15 mouse cellular contexts compared by ENCODE assay signal in the genomic region with DNA sequence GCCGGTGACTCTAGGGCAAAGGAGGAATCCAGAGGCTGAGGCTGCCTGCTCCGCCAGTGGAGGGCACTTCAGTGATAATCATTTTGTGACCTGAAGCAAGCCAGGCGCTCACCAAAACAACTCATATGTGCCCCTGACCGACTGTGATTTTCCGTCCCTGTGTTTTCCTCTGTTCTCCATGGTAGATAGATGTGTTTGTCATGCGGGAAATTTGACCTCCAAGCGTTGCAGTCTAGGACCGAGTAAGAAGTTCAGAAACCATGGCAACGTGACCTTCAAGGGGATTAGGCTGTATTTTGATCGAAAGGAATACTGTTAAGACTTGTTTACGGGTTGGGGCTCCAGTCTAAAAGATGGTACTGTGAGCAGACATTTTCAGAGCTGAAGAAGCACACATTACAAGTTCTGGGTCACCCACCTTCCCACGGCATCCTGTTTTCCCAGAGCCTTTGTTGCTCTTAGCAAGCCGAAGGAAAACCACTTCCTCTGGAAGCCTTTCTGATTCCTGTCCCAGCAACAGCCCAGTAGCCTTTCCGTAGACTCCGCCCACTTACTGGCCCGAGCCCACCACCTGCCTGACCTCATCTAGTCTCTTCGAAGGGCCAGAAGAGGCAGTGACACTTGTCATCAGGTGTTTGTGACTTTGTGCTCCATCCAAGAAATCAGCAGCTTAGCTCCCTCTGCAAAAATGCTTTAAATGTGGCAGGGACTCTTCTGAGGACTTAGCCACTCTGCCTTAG.
A peak's percentile ranks its signal among the peaks of the same experiment; 100 is the strongest.
DNase-seq lines count a peak whose midpoint lies in the region; ATAC-seq and TF ChIP-seq lines count a peak whose summit lies in the region.
"Had no signal": no experiment of that assay in that cellular context is flagged by ENCODE, and none has a peak within 500 bp of the region (broad histone marks: within the 10 kb centered on the region; RNA-seq: fewer than 3 reads in every experiment).

No protein-coding gene starts in this region.

- no peak for TF ChIP-seq POLR2A in kidney, adult 2 months (IDR thresholded peaks at IDR 0.05; ENCODE audit: low read depth, low read length)

- no peak for TF ChIP-seq CTCF in kidney, adult 2 months (conservative IDR thresholded peaks at IDR 0.05; ENCODE audit: insufficient read depth, insufficient read length, low read depth, low read length)

- WGBS in kidney, adult 2 months, result 41% methylated on average over 17 of the region's 17 CpGs
- 61% methylated on average over 17 of the region's 17 CpGs for WGBS in midbrain, embryonic 11.5 days

- no peak overlapping the region for H3K4me2 ChIP-seq in midbrain, embryonic 11.5 days
- H3K4me2 ChIP-seq: embryonic facial prominence, embryonic 12.5 days; kidney, embryonic 15.5 days; liver, embryonic 12.5 days had no signal

- no peaks in the 10 kb centered on the region for H3K9me3 ChIP-seq in midbrain, embryonic 11.5 days (ENCODE audit: control insufficient read depth, low read length)
- H3K9me3 ChIP-seq: embryonic facial prominence, embryonic 12.5 days; kidney, embryonic 15.5 days; liver, embryonic 12.5 days had no signal

- H3K36me3 ChIP-seq in kidney, adult 2 months (ENCODE audit: control insufficient read depth, insufficient read depth, low read length), result no peaks in the 10 kb centered on the region
- H3K36me3 ChIP-seq in midbrain, embryonic 11.5 days (ENCODE audit: control insufficient read depth, insufficient read depth, low read length), result no peaks in the 10 kb centered on the region
- H3K36me3 ChIP-seq: embryonic facial prominence, embryonic 12.5 days; kidney, embryonic 15.5 days; liver, embryonic 12.5 days had no signal

- ATAC-seq in midbrain, embryonic 11.5 days (ENCODE audit: low FRiP score), result no peak
- ATAC-seq: hindbrain, postnatal 0 days; liver, embryonic 12.5 days; lung, postnatal 0 days had no signal

- no peak overlapping the region for H3K9ac ChIP-seq in midbrain, embryonic 11.5 days (ENCODE audit: low read length)
- H3K9ac ChIP-seq: embryonic facial prominence, embryonic 12.5 days; kidney, embryonic 15.5 days; liver, embryonic 12.5 days had no signal

- DNase-seq in embryo, embryonic 11 days, result peak; percentile 22
- no peak for DNase-seq in embryo, embryonic 10 days (ENCODE audit: low spot score)
- no peak for DNase-seq in kidney, adult 2 months
- no peak for DNase-seq in kidney, adult 9 months
- DNase-seq in adrenal gland, adult 2 months, result peak; percentile 48
- DNase-seq in midbrain, embryonic 11.5 days (ENCODE audit: low spot score, missing footprints), result peak; percentile 89
- DNase-seq in frontal cortex, postnatal 25 days (ENCODE audit: low spot score in 2 of 2), result no peak
- DNase-seq in layer of hippocampus, postnatal 10 days (ENCODE audit: low spot score in 2 of 2), result no peak
- DNase-seq: cerebellum, adult 9-10 months; left cerebral cortex, postnatal 4 days had no signal

- no peaks in the 10 kb centered on the region for H3K4me1 ChIP-seq in kidney, adult 2 months (ENCODE audit: control insufficient read depth, insufficient read depth, low read length)
- H3K4me1 ChIP-seq in midbrain, embryonic 11.5 days (ENCODE audit: control insufficient read depth, insufficient read depth, low read length), result no peaks in the 10 kb centered on the region
- H3K4me1 ChIP-seq: liver, embryonic 12.5 days had no signal

- peak overlapping the region; percentile 32; the same call in 1 of the 2 replicates for H3K27ac ChIP-seq in kidney, adult 2 months (ENCODE audit: insufficient read depth, low read depth, low read length)
- no peak overlapping the region for H3K27ac ChIP-seq in midbrain, embryonic 11.5 days (ENCODE audit: low read depth, low read length)
- H3K27ac ChIP-seq: embryonic facial prominence, embryonic 12.5 days; hindbrain, postnatal 0 days; kidney, embryonic 15.5 days; liver, embryonic 12.5 days had no signal

- no peaks in the 10 kb centered on the region for H3K27me3 ChIP-seq in kidney, adult 2 months (replicated peaks; ENCODE audit: control insufficient read depth, insufficient read depth, low read length)
- no peaks in the 10 kb centered on the region for H3K27me3 ChIP-seq in midbrain, embryonic 11.5 days (ENCODE audit: control insufficient read depth, insufficient read depth, low read length)
- H3K27me3 ChIP-seq: embryonic facial prominence, embryonic 12.5 days; kidney, embryonic 15.5 days; liver, embryonic 12.5 days had no signal

- no peak overlapping the region for H3K4me3 ChIP-seq in kidney, adult 2 months (ENCODE audit: insufficient read depth, low read depth, low read length)
- H3K4me3 ChIP-seq in midbrain, embryonic 11.5 days (ENCODE audit: low read depth, low read length), result no peak overlapping the region
- H3K4me3 ChIP-seq: embryonic facial prominence, embryonic 12.5 days; kidney, embryonic 15.5 days; liver, embryonic 12.5 days had no signal

Comparison
In these comparisons a context has a peak if more than half of its experiments do, and no peak if none do; other contexts are left out.
1. DNase-seq: peak in embryo, embryonic 11 days (single experiment), adrenal gland, adult 2 months (single experiment) and midbrain, embryonic 11.5 days (single experiment); none in embryo, embryonic 10 days (single experiment), kidney, adult 2 months (single experiment), kidney, adult 9 months (single experiment), frontal cortex, postnatal 25 days (0 of 2) and layer of hippocampus, postnatal 10 days (0 of 2).